Mouse (Mus musculus) embryo, embryonic 9.5 days (tissue): ENCODE measurements around the gene Hdac5.
A peak's percentile ranks its signal among the peaks of the same experiment; 100 is the strongest.
"Not testable (repeated sequence)": the region's sequence is repeated elsewhere in the genome, so short reads cannot be mapped to it uniquely, and the experiment has no call there.

ENCODE experiments used
- DNase-seq: peaks from one replicate; pipeline ENCODE4 v3.0.0-alpha.2; 2017; ENCODE audit errors: extremely low spot score

The Hdac5 gene

DNA sequence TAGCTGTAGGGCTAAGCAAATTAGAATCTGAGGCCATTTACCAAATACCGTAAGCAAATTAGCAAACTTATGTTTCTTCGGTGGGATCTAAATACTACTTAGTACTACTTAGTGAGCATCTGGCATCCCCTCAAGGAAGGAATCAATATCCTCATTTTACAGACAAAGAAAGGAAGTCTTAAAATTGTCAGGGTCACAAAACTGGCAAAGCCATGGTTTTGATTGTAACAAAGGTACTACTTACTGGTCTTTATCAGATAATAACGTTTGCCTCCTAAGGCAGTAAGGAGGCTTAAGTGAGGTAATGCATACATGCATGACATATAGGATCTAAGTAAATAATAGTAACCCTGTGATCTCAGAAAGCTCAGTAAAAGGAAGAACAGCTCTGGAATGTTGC is 44.3 kb downstream of the Hdac5 start:
- no peak for DNase-seq

- peak; percentile 95 for DNase-seq
These were observed 45.1 kb downstream of the Hdac5 start, which contains the start of gene Lsm12 for GRCm38 (mm10) chr11:102184646-102185495. Gene Lsm12, minus strand, starts transcription at chr11:102185296.

DNA sequence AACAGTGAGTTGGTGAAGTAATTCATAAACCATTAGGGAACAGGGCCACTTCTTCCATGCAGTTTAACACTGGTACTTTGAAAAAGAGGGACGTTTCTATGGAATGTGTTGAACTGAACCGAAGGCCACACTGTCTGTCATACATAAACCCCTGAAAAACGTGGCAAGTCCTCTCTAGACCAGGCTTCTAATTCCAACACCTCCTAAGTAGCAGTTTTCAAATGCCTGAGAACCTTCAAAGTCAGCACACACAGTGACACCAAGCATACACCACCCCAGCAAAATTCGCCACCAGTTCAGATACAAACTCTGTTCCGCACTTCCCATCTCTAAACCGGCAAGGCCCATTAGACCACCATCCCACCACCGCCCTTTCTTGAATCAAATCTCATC is 45.7 kb downstream of the Hdac5 start:
- DNase-seq = no peak

DNA sequence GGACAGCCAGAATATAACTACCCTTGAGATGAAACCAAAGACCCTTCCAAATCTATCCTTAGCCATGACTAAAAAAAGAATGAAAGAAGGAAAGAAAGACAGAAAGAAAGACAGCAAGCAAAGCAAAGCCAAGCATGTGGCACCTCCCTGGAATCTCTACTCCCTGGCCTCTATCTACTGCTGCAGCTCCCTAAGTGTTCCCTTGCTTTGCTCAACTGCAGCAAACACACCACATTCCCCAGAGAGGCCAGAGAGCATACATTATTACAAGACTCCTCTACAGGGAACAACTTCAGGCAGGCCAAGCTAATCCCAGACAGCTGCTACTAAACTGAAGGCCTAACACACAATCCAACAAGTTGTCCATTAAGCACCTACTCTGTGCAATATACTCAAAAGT is 50.1 kb downstream of the Hdac5 start:
- DNase-seq = no peak

GRCm38 (mm10) chr11:102168689-102169088 is 61.3 kb downstream of the Hdac5 start:
- DNase-seq = no peak

- DNase-seq = no peak
These were observed 62.4 kb downstream of the Hdac5 start for GRCm38 (mm10) chr11:102167539-102167938.

DNA sequence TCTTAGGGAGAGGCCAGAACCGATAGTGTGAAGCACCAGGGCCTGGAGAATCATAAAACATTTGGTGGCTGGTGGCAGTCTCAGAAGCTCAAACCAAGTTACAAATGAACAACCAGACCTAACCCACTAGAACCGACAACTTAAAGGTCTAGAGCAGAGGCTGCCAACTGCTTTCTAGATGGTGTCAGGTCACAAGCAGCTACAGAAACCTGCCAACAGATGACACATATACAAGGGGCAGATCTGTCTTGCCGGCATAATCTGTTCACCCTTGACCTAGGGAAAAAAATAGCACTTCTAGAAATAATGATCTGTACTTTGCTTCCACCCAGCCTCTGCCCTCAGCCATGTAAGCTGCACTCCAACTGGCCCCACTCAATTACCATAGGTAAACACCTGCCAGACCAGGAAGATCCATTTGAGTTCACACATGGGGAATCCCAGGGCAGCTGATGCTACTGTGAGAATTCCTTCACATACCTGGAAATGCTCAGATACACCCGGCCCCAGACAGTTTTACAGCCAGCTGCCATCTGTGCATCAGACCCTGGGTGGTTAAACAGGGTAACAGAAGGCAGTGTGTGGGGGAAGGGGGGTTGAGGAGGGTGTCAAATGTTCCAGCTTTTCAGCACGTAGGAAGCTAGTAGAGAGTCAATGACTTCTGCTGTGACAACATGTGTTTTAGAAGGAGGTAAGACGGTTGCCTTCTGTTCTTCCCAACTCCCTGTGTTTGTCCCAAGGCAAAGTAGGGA is 63.8 kb downstream of the Hdac5 start:
- no peak for DNase-seq

DNA sequence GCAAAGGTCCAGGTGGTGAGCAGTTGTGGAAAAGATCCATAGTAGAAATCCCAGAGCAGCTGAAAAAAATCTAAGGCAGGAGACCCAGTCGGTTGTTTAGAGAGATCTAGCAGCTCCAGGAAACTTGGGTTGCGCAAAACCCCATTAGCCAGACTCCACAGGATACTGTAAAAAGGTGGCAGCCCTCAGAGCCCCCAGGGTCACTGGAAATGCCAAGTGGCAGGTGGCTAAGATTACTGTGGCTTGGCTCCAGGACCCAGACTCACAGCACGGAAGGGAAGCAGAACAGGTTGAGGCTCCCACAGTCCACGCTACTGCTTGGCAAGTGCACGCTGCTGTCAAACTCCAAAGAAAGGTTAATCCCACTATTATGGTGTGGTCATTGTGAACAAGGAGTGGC is 70.2 kb downstream of the Hdac5 start:
- DNase-seq = no peak

DNA sequence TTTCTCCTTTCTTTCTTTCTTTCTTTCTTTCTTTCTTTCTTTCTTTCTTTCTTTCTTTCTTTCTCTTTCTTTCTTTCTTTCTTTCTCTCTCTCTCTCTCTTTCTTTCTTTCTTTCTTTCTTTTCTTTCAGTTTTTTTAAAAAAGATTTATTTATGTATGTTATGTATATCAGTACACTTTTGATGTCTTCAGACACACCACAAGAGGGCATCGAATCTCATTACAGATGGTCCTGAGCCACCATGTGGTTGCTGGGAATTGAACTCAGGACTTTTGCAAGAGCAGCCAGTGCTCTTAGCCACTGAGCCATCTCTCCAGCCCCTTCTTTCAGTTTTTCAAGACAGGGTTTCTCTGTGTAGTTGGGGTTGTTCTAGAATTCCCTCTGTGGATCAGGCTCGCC is 71.9 kb downstream of the Hdac5 start:
- not testable (repeated sequence) for DNase-seq

GRCm38 (mm10) chr11:102156786-102157089 is 73.2 kb downstream of the Hdac5 start:
- no peak for DNase-seq

- DNase-seq = peak; percentile 87
These were observed 73.8 kb downstream of the Hdac5 start, which contains the start of gene Tmem101 for GRCm38 (mm10) chr11:102156039-102156785. Gene Tmem101, minus strand, starts transcription at chr11:102156404.

GRCm38 (mm10) chr11:102147213-102147989 is 82.6 kb downstream of the Hdac5 start:
- no peak for DNase-seq

GRCm38 (mm10) chr11:102146531-102146930 is 83.4 kb downstream of the Hdac5 start:
- DNase-seq = no peak

- DNase-seq = no peak
These were observed 84.0 kb downstream of the Hdac5 start for GRCm38 (mm10) chr11:102146005-102146404.

DNA sequence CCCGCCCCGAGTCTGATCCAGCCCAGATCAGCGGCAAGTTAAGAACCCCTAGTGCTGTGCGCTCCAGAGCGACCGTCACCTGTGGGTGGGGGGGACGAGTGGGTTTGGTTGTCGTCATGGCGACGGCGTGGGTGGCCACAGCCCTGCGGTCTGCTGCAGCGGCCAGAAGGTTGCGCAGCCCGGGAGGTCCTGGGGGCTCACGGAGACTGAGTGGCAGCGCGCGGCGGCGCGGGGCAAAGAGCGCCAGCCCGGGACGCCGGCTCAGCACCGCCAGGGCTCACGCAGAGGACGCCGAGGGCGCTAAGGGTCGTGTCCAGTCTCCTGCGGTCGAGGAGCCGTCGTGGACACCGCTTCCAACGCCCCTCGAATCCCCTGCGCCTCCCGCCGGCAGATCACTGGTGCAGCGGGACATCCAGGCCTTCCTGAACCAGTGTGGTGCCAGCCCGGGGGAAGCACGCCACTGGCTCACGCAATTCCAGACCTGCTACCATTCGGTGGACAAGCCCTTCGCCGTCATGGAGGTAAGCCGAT is 84.4 kb downstream of the Hdac5 start, which contains the start of gene Nags:
Gene Nags, plus strand, starts transcription at position 43 of the 531 bp plus-strand sequence.
- peak; percentile 45 for DNase-seq

DNA sequence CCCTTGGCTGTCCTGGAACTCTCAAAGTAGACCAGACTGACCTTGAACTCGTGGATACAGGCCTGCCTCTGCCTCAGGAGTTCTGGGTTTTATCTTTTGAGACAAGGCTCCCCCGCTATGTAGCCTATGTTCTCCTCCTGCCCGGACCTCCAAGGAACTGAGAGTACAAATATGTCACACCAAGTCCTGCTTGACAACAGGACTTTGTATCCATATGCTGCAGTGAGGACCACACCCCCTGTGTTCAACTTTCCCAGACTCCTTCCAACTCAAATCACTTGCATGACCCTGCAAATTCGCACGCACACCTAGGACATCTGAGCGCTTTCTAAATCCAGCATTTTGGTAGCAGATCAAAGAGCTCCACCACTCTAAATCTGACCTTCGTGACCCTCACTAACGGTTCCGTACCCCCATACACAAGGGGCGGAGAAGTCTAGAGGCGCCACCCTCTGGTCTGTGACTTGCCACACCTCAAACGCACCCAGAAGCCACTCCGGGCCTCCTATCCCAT is 85.0 kb downstream of the Hdac5 start:
- DNase-seq = no peak
